Mouse (Mus musculus): Measurements from ENCODE around the gene Rps6kb2.
"Not testable (repeated sequence)": the region's sequence is repeated elsewhere in the genome, so short reads cannot be mapped to it uniquely, and the experiment has no call there.

The Rps6kb2 gene

DNA sequence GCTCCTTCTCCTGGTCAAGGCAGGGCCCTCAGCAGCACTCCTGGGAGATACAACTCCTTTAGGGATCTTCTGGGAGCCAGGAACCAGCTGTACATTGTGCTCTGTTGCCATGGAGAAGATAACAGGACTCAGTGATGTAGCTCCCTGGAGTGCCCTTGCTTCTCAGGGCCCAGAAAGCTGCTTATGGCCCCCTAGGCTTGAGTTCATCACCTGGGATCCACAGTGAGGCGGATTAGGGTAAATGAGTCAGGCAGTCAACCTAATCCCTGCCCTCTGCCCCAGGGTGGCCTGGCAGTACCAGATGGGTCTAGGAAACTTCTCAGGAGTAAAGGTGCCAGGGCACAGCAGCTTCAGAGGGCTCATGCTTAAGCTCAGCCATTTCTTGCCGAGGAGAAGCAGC lies 23.7 kb downstream of the Rps6kb2 start, which contains the start of gene Gpr152:
Gpr152 (plus strand) TSS at position 342 of the 400 bp plus-strand sequence.
- no peak for DNase-seq (ENCODE audit: low spot score)

- no peak for DNase-seq (ENCODE audit: low spot score)
These were observed 25.2 kb downstream of the Rps6kb2 start for GRCm38 (mm10) chr19:4137913-4138312.

GRCm38 (mm10) chr19:4136463-4136862 lies 26.7 kb downstream of the Rps6kb2 start:
- DNase-seq (ENCODE audit: low spot score) = no peak

DNA sequence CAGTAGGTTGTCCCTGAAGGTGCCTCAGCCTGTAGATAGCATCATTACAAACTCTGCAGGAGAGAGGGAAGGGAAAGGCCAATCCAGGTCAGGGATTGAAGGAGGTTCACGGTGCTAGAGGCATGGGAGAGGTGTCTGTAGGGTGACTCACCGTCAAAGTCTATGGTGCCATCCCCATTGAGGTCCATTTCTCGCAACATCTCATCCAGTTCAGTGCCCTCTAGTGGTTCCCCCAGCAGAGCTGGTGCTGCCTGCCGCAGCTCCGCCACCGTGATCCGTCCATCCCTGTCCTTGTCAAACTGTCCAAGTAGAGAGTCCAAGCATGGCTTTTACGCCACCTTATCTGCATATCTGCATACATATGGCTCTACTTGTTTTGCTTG lies 27.2 kb downstream of the Rps6kb2 start:
- DNase-seq (ENCODE audit: low spot score) = not testable (repeated sequence)

- not testable (repeated sequence) for DNase-seq (ENCODE audit: low spot score)
These were observed 27.8 kb downstream of the Rps6kb2 start for GRCm38 (mm10) chr19:4135229-4135962.

- DNase-seq (ENCODE audit: low spot score) = no peak
These were observed 28.8 kb downstream of the Rps6kb2 start for GRCm38 (mm10) chr19:4134354-4134753.

DNA sequence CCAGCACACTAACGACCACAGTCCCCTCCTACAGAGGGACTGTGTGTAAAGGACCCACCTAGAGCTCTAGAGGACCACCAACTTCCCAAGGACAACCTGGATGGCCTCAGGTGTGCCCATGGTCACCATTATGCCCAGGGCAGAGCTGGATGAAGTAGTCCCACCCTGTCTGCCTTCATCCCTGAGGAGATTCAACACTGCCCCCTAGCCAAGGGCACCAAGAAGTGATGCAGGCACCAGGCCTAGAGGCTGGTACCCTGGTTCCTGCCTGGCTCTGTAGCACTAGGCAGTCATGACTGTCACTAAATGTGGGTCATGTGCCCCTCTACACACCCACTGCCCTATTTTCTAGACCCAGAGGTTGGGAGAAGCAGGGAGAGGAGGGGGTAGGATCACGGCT lies 31.4 kb downstream of the Rps6kb2 start:
- DNase-seq (ENCODE audit: low spot score) = no peak

DNA sequence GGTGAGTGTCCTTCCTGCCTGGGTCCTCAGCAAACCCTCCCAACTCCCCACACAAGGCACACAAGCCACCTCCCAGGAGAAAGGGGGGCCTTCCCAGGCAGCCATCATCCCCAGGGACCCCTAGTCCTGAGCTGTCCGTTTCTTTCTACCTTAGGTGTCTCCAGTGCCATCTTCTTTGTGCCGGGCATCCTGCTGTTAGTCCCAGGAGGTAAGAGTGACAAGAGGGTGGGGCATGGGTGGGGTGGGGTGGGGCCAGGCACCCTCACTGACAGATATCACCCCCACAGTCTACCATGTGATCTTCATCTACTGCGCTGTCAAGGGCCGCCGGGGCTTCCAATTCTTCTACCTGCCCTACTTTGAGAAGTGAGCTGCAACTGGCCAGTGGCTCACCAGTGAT lies 32.1 kb downstream of the Rps6kb2 start:
- no peak for DNase-seq (ENCODE audit: low spot score)

DNA sequence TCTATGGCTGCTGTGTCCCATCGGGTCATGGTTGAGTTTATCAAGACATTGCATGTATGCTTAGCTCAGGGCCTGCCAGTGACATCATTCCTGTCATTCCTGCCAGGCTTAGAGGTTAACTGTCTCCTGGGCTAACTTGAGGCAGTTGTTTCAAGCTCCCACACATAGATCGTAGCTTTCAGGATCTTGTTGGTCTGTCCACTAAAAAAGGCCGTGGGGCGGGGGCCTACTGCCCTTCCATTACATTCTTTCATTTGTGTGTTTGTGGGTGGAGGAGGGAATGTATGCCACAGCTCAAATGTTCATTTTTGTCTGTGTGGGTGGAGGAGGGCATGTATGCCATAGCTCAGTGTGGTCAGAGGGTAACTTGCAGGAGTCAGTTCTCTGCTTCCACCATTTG lies 33.0 kb downstream of the Rps6kb2 start:
- no peak for DNase-seq (ENCODE audit: low spot score)

DNA sequence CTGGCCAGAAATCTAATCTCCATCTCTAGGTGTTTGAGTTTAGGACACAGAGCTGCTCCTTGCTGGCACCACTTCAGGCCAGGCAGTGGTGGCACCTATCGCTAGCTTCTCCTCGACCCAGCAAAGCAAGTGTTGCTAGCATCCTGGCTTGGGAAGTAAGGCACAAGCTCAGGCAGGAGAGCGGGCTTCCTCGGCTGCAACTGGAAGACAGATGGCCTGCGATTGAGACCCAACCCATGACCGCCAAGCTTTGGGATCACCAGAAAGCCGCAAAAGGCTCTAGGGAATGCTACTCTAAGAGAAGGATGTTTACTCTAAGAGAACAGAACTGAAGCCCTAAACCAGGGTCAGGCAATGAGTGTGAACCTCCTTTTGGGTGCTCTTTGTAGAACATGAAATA lies 33.7 kb downstream of the Rps6kb2 start:
- DNase-seq (ENCODE audit: low spot score) = no peak

DNA sequence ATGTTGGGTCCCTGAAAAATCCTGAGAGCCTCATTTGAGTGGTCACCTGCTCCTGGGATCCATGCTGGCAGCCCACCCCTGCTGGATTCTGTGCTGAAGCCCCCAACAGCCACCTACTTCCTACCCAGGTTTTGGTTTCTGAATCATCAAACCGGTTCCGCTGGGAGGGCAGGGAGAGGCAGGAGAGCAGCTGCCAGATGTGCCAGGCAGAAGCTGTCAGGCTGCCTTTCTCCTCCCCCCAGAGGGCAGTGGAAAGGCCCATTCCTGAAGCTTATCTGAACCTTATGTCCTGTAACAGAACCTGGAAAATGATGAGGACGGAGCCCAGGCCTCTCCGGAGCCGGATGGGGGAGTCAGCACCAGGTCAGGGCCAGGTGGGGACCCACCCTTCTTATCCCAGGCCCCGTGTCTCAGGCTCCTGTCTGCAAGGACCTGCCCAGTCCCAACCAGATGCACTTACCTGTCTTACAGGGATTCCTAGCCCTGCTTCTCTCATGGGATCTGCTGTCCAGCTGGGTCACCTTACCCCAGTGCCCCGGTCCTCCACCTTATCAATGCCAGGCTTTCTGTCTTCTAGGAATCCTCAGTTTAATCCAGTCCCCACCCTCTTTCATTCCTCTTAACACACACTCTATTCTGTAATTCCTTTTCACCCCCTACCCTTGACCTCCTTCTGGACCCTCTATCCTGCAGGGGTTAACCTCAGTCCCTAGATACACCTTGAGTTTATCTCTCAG lies 36.2 kb downstream of the Rps6kb2 start:
- DNase-seq (ENCODE audit: low spot score) = no peak

DNA sequence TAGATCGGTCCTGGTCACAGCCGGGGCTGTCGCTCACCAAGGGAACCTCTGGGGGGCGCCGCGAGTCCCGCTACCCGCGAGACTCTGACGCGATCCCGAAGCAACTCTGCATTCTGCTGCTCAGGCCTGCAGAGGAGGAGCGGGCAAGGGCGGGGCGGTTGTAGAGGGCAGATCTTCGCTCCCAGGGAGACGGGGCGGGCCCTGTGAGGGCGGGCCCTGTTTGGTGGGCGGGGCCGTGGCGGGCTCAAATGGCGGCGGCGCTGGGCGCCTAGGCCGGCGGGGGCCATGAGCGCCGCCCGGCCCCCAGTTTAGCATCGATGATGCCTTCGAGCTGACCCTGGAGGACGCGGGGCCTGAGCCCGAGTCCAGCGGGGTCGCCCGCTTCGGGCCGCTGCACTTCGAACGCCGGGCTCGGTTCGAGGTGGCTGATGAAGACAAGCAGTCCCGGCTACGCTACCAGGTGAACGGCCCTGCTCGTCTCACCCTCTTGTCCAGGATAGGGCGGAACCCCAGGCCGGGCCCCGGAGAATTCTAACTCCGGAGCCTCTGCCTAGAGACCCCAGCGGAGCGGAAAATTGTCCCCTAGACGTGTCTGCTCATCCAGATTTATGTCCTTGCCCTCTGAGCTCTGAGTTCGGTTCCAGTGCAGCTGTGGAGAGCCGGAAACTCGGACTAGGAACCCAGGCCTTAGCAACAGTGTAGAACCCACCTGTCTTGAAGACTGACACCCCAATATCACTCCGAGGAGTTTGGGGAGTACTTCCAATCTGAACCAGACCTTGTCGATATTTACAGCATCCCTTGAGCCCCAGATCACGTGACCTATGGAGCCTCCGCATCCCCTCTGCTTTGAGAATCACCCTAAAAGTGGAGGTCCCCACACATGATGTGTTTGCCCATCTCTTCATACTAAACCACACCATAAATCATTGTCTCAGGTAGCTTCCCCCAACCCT lies 37.1 kb downstream of the Rps6kb2 start, which contains the start of gene Aip:
Aip (minus strand) TSS at position 118 of the 956 bp plus-strand sequence.
- peak; percentile 97 for DNase-seq (ENCODE audit: low spot score)

GRCm38 (mm10) chr19:4125268-4125667 lies 37.9 kb downstream of the Rps6kb2 start:
- DNase-seq (ENCODE audit: low spot score) = not testable (repeated sequence)

GRCm38 (mm10) chr19:4124432-4124831 lies 38.7 kb downstream of the Rps6kb2 start:
- DNase-seq (ENCODE audit: low spot score) = no peak

- no peak for DNase-seq (ENCODE audit: low spot score)
These were observed 40.5 kb downstream of the Rps6kb2 start for GRCm38 (mm10) chr19:4122411-4123370.

GRCm38 (mm10) chr19:4121896-4122295 lies 41.3 kb downstream of the Rps6kb2 start:
- DNase-seq (ENCODE audit: low spot score) = not testable (repeated sequence)

DNA sequence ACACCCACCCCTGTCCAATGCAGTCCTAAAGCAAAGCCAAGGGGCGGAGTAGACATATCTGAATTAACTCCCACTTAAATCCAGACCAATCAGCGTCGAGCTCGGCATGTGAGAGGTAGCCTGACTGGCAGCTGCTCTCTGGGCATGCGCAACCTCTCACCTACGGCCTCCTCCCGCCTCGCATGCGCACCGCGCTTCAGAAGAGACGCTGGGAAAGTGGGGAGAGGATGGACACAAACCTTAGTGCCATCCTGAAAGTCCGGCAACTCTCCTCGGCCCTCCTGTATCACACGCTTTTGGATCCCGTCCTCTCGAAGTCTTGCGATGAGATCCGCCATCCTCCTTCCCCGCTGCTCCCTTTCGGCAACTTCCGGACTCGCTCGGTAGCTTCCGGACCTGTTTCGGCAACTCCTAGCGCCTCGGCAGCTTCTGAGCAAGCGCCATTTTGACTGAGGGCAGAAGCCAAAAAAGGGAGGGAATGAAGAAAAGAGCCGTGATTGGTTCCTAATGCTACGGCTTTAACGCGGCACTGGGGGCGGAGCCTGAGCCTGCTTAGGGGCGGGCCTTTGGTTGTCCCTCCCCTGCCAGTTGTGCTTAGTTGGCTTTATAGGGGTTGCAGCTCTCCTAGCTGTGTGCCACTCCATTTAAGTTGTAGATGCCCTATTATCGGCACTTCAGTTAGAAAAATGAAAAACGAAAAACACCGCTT lies 41.9 kb downstream of the Rps6kb2 start:
- peak; percentile 96 for DNase-seq (ENCODE audit: low spot score)

GRCm38 (mm10) chr19:4120496-4120895 lies 42.7 kb downstream of the Rps6kb2 start:
- DNase-seq (ENCODE audit: low spot score) = no peak

DNA sequence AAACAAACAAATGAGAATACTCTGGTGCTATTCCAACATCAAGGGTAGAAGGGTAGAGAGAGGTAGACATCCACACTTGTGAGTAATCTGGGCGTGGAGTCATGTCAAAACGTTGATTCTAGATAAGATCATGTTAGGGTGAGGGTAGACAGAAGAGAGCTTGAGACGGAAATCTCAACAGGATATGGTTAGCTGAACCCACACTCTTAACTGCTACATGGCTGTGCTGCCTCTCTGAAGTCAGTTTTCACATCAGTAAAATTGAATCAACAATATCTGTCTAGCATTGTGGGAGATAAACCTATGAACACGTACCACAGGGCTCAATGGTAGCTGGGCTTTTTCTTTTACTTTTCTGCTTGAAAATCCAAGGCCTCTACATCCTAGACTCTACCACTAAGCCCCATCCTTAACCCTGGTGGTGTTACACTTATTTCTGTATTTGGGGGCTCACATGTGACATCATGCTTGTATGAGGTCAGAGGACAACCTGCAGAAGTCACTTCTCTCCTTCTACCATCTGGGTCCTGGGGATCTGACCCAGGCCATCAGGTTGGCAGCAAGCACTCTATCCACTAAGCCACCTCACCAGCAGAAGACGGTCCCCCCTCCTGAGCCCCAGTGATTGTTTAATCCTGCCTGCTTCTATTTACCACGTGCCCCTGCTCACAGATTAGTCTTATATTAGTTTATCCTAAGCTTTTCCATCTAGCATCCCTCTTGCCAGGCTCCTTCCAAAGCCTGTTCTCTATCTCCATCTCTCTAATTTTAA lies 43.3 kb downstream of the Rps6kb2 start:
- DNase-seq (ENCODE audit: low spot score) = no peak

DNA sequence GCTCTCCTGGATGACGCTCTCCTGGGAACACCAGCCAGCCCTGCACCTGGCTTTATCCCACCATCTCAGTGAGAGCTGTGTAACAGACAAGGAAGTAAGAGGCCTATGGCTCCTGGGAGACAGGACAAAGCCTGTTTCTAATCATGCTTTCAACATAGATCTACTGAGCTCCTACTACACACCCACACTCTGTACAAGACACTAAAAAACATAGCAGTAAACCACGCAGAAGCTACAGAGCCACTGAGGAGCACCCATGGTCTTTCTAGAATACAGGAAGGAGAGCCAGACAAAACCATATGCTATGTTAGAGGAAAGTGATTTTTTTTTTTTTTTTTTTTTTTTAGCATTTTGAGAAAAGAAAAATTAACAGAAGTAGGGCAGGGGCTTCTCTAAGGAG lies 44.8 kb downstream of the Rps6kb2 start:
- no peak for DNase-seq (ENCODE audit: low spot score)
